Mouse (Mus musculus) E14TG2a.4 (cell line): ENCODE measurements around the gene Ppard.

Experiments
- H3K27me3 ChIP-seq: 2 replicates; pipeline ENCODE4 v1.6.1; 2014; ENCODE audit warnings: low read length, control low read depth; ENCODE audit not compliant: insufficient read depth
- H3K36me3 ChIP-seq: 2 replicates; pipeline ENCODE4 v1.6.1; 2014; ENCODE audit warnings: low read length, control low read depth; ENCODE audit not compliant: insufficient read depth
- H3K4me1 ChIP-seq: replicated peaks from 2 replicates; pipeline ENCODE4 v1.6.1; 2014; ENCODE audit warnings: low read depth, low read length, control low read depth
- H3K4me3 ChIP-seq: replicated peaks from 2 replicates; pipeline ENCODE4 v1.5.1; 2014; ENCODE audit warnings: mild to moderate bottlenecking, low read length
- H3K9me3 ChIP-seq: 2 replicates; pipeline ENCODE4 v1.6.1; 2014; ENCODE audit warnings: low read length, control low read depth
- CTCF ChIP-seq: conservative IDR thresholded peaks from 2 replicates; pipeline ENCODE4 v1.5.1; 2014; ENCODE audit warnings: low read length
- NANOG ChIP-seq: IDR thresholded peaks from 2 replicates; pipeline ENCODE4 v1.6.1; 2014; ENCODE audit warnings: borderline replicate concordance, low read length, mixed read lengths
- POU5F1 ChIP-seq: IDR thresholded peaks from 2 replicates; pipeline ENCODE4 v1.6.1; 2014; ENCODE audit warnings: low read length, borderline replicate concordance

The Ppard gene

DNA sequence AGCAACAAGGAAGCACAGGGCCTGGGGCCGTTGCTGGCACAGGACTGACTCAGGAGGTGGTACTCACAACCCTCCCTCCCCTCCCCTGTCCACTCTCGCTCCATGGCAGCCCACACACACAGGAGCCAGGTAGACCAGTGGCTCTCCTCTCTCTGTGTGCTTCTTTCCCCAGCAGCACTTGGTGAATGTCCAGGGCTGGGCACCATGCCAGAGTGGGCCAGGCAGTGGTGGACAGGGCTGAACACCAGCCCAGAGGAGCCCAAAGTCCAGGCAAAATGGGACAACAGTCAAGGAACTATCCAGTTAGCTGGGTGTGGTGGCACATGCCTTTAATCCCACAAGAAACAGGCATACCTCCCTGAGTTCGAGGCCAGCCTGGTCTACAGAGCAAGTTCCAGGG, 57.8 kb downstream of the Ppard start:
- Histone ChIP-seq H3K4me3 (no peak overlapping the region), H3K27me3 (no peaks in the 10 kb centered on the region), H3K9me3 (no peaks in the 10 kb centered on the region), H3K36me3 (peaks cover 26% of the 10 kb centered on the region), H3K4me1 (peaks cover 69% of the 10 kb centered on the region)
- TF ChIP-seq POU5F1 (no peak), CTCF (no peak), NANOG (no peak)

DNA sequence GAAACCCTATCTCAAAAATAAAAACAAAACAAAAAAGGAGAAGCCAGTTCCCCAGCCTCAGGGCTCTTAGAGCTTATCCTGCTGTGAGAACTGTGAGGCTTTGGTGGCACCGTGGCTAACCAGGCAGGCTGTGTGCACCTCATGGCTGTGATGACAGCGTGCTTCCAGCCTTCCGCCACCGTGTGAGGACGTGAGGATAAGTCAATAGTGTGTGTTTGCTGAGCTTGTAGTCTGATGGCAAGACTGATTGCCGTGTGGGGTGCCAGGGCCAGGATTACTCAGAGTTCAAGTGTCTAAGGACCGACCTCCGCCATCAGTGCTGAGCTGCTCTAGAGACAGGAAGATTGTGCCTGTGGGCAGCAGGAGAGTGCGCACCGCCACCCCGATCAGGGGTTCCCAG, 58.2 kb downstream of the Ppard start:
- peaks cover 70% of the 10 kb centered on the region for H3K4me1 ChIP-seq
- H3K27me3 ChIP-seq, result no peaks in the 10 kb centered on the region
- TF ChIP-seq CTCF, result no peak
- TF ChIP-seq NANOG, result no peak
- no peak for TF ChIP-seq POU5F1
- peaks cover 31% of the 10 kb centered on the region for H3K36me3 ChIP-seq
- H3K9me3 ChIP-seq, result no peaks in the 10 kb centered on the region
- no peak overlapping the region for H3K4me3 ChIP-seq

DNA sequence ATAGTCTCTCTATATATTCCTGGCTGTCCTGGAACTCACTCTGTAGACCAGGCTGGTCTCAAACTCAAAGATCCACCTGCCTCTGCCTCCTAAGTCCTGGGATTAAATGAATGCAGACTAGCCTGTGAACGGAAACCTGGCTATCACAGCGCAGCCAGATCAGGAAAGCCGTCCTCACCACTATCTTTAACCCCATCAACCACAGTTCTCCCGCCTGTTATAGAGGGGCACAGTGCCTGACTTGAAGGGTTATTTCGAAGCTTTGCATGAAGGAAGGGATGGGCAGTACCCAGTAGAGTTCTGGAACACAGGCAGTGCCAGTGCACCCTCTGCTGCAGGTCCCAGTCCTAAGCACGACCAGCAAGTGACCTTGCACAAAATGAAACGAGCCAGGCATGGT, 58.8 kb downstream of the Ppard start:
- no peaks in the 10 kb centered on the region for H3K27me3 ChIP-seq
- peaks cover 66% of the 10 kb centered on the region for H3K4me1 ChIP-seq
- H3K4me3 ChIP-seq, result no peak overlapping the region
- peaks cover 34% of the 10 kb centered on the region for H3K36me3 ChIP-seq
- no peak for TF ChIP-seq CTCF
- TF ChIP-seq POU5F1, result no peak
- TF ChIP-seq NANOG, result no peak
- no peaks in the 10 kb centered on the region for H3K9me3 ChIP-seq

DNA sequence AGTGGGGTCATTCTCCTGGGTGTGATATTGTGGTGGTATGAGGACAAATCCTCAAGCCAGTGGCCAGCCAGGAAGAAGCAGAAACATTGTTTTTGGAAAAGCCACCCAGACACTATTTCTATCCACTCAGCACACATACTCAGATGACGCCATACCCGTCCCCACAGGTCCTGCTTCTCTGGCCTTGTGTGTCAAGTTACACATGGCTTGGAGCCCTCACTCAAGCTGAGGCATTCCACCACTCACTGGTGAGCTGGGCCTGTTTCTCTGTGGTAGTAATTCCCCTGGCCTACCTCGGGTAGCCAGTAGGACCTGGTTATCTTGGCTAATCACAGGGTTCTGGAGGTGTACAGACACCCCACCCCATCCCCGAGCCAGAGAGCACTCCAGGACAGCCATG, 61.2 kb downstream of the Ppard start:
- no peak overlapping the region for H3K4me3 ChIP-seq
- H3K4me1 ChIP-seq, result peaks cover 67% of the 10 kb centered on the region
- H3K9me3 ChIP-seq, result no peaks in the 10 kb centered on the region
- TF ChIP-seq CTCF (no peak), POU5F1 (no peak), NANOG (no peak)
- peaks cover 40% of the 10 kb centered on the region for H3K36me3 ChIP-seq
- no peaks in the 10 kb centered on the region for H3K27me3 ChIP-seq

DNA sequence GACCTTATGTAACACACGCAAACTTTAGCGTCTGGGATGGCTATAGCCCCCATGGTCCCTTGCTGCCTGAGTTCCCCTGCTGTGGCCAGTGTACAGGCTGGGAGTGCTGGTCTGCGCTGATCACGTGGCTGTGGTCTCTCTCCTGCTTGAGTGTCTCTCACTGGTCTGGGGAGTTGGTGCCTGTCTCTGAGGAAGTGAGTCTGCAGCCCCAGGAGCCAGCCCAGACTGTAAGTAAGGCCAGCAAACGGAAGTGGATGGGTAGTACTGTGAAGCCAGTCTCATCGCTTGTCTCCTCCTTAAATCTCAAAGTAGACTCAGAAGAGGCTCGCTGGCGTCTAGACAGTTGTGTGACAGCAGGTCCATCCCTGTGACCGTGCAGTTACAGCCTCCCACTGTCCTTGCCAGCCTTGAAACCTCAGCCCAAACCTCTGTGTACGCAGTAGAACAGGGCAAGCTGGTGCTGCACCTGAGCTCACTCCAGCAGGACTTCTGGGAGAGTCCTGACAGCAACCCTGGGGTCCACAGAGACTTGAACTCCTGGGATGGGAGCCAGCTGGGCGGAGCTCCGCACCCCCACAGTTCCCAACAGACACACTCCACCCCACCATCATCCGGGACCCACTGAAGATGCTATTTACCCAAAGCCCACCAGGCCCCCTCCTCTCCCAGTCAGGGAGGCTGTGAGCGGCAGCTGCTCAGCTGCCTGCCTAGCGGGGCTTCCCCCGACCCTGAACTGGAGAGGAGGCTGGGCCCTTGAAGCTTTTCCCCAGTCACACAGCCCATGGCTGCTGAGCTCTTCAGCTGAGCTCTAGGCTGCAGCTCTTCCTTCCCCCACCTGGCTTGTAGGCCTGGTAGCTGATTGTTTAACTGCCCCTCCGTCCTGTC, 62.2 kb downstream of the Ppard start:
- Histone ChIP-seq H3K4me1 (peaks cover 77% of the 10 kb centered on the region), H3K4me3 (no peak overlapping the region), H3K9me3 (no peaks in the 10 kb centered on the region), H3K36me3 (peaks cover 43% of the 10 kb centered on the region), H3K27me3 (no peaks in the 10 kb centered on the region)
- TF ChIP-seq CTCF (no peak), POU5F1 (no peak), NANOG (no peak)

DNA sequence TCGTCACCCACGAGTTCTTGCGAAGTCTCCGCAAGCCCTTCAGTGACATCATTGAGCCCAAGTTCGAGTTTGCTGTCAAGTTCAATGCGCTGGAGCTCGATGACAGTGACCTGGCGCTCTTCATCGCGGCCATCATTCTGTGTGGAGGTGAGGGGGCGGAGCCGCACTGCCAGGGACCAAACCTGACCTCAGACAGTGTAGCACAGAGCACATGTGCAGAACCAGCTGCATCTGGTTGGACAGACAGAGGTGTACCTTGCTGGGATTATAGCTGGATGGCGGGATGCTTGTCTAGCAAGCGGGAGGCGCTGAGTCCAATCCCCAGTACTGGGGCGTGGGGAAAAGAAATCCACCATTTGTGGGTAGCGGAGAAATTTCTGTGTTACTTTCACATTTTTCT, 66.4 kb downstream of the Ppard start:
- Histone ChIP-seq H3K4me3 (peak overlapping the region; percentile 63), H3K4me1 (peaks cover 90% of the 10 kb centered on the region), H3K36me3 (peaks cover 37% of the 10 kb centered on the region), H3K9me3 (no peaks in the 10 kb centered on the region), H3K27me3 (no peaks in the 10 kb centered on the region)
- TF ChIP-seq NANOG (no peak), POU5F1 (no peak), CTCF (no peak)

DNA sequence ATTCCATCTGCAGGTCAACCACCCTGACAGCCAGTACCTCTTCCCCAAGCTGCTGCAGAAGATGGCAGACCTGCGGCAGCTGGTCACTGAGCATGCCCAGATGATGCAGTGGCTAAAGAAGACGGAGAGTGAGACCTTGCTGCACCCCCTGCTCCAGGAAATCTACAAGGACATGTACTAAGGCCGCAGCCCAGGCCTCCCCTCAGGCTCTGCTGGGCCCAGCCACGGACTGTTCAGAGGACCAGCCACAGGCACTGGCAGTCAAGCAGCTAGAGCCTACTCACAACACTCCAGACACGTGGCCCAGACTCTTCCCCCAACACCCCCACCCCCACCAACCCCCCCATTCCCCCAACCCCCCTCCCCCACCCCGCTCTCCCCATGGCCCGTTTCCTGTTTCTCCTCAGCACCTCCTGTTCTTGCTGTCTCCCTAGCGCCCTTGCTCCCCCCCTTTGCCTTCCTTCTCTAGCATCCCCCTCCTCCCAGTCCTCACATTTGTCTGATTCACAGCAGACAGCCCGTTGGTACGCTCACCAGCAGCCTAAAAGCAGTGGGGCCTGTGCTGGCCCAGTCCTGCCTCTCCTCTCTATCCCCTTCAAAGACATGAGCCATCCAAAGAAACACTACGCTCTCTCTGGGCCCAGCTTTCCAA, 67.3 kb downstream of the Ppard start:
- Histone ChIP-seq H3K4me3 (peak overlapping the region; percentile 63), H3K4me1 (peaks cover 90% of the 10 kb centered on the region), H3K36me3 (peaks cover 29% of the 10 kb centered on the region), H3K9me3 (no peaks in the 10 kb centered on the region), H3K27me3 (no peaks in the 10 kb centered on the region)
- TF ChIP-seq POU5F1 (no peak), CTCF (no peak), NANOG (no peak)

DNA sequence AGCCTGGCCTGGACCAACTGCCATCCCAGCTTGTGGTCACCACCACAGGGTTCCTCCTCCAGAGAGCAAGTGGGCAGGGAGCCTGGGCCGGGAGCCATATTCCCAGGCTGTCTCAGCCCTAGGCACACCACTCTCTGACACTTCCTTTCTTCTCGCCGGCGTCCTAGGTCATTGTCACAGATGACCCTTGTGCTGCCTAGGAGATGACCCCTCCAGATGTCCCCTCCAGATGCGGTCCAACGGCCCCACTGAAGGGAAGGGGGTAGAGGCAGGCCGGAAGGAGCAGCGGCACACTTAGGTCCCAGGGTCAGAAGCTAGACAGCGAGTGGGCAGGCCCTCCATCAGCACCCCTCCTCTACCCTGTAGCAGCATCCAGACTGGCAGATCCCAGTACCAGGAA, 67.8 kb downstream of the Ppard start:
- Histone ChIP-seq H3K36me3 (peaks cover 24% of the 10 kb centered on the region), H3K4me1 (peaks cover 90% of the 10 kb centered on the region), H3K27me3 (no peaks in the 10 kb centered on the region), H3K9me3 (peaks cover 2% of the 10 kb centered on the region), H3K4me3 (0 out of 2 replicates have a peak overlapping the region, but pooled peaks have one; percentile 23)
- no peak for TF ChIP-seq NANOG
- no peak for TF ChIP-seq POU5F1
- no peak for TF ChIP-seq CTCF

DNA sequence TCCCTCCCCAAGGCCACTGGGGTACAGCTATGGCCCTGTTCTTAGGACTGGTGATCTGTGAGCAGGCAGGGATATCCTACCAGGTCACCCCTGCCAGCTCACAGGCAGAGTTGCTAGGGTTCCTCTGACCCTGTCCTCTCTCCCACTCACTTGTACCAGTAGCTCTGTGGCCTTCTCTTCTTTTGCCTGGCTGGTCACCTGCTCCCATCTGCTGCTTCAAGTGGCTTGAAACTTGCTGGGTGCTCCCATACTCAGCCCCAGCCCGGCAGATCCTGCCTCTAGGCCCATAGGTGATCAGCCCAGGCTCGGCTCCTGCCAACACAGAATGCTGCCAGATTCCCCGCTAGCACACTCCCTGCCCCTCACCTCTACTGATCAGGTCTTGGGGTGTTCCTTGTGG, 68.3 kb downstream of the Ppard start:
- Histone ChIP-seq H3K9me3 (peaks cover 8% of the 10 kb centered on the region), H3K36me3 (peaks cover 19% of the 10 kb centered on the region), H3K4me1 (peaks cover 85% of the 10 kb centered on the region), H3K4me3 (peak overlapping the region; percentile 23; the same call in 1 of the 2 replicates), H3K27me3 (no peaks in the 10 kb centered on the region)
- TF ChIP-seq NANOG (no peak), POU5F1 (no peak), CTCF (no peak)
